Mouse (Mus musculus) gastrocnemius, postnatal 25 days (tissue): ENCODE measurements at regions not wholly inside any gene's neighbourhood (a gene's known extent, or its start where the extent isn't known, plus 50 kb on each side); places are given as distances from the start of the nearest gene placed in this dataset.

Experiments used
- DNase-seq: peaks from one replicate; pipeline ENCODE4 v3.0.0; 2022

DNA sequence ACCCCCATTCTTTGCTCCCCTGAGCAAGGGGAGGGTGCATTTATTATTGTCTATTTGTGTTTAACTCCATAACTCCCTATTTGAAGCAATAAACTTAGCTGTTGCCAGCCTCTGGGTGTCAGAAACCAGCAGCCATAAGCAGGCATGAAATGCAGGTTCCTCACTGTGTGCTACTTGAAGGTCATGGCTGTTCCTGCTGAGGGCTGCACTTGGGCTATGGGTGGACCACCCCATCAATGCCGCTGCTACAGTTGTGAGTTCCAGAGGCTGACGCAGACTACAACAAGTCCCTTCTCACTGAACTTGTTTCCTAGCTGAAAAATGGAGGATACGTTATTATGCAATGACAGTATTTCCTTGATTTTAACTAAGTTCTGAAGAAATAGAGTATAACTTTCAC lies 86.7 kb upstream of the N4bp1 start:
- no peak for DNase-seq

DNA sequence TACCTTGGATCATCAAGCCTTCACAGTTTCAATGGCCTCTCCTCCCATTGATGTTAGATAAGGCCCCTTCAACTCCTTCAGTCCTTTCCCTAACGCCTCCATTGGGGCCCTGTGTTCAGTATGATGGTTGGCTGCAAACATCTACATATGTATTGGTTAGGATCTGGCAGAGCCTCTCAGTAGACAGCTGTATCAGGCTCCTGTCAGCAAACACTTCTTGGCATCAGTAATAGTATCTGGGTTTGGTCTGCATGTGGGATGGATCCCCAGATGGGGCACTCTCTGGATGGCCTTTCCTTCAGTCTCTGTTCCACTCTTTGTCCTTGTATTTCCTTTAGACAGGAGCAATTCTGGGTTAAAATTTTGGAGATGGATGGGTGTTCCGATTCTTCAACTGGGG lies 84.0 kb upstream of the N4bp1 start:
- DNase-seq = no peak

DNA sequence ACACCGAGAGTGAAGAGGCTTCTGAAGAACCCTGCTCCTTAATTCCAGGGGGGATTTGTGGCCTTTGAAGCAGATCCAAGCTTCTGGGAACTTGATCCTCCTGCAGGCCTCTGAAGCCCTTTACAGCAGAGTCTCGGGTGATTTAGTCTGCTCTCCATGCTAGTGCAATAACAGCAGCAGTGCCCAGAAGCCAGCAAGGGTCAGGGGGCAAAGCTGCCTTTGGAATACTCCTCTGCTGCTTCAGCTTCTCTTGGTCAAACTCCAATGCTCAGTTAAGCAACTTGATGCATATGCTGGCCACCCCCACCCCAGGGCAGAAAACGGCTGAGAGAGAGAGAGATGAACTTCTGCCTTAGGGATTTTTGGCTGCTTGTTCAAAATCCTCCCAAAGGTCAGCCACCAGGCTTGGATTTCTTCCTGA lies 82.8 kb upstream of the N4bp1 start:
- DNase-seq = peak; percentile 61

DNA sequence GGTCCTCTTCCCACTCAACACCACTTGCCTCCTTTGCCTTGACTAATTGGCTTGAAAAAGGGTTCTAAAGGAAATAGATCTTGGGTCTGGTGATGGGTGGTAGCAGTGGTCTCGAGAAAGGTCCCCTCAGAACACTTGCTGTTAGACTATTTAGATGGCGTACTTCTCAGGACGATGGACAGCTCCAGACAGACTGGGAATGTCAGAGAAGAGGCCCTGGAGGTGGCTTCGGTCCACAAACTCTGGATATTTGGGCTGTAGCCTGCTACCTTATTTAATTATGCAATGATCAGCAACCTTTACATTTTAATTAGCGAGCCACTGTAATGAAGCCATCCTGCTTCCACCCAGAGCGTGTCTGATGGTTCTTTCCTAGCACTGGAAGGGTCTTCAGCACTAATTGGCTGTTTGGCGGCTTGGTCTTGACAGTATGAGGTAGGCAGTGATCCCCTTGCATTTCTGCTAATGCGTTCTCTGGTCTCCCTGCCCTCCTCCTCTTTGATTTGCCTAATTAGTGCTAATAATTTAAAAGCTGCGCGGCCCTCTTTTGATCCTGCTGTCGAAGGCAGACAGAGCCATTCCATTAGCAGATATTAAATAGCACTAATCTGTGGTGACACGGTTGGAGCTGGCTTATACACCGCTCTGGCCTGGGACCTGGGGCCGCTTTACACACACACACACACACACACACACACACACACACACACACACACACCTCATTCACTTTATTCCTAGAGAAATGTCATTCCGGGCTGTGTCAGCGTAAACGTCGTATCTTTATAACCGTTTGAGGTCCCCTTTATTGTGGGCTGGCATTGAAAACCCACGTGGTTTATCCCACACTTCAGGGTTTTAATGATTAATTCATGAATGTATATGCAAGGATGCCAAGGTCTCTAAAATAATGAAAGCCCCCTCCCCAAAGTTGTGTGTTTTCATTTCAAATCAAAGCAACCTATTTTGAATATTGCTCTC lies 76.4 kb upstream of the N4bp1 start:
- DNase-seq = no peak
